Mouse (Mus musculus): ENCODE measurements at regions not wholly inside any gene's neighbourhood (a gene's known extent, or its start where the extent isn't known, plus 50 kb on each side); places are given as distances from the start of the nearest gene placed in this dataset.

DNA sequence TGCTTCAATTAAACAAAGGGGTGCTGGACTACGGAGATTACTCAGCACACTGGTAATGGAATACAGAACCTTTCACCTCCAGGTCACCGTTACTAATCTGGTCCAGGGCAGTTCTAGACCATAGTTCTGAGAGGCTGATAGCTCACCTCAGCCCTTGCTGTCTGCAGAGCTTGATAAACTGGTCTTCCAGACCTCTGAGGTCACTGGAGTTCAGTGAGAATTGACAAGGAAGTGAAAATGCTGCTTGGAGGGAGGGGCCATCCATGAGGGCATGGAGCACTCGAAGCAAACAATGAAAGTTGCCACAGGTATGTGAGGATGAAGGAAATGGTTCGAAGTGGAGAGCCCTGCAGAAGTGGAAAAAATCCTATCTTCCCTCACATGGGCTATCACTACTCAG is 490.2 kb downstream of the Meis1 start:
- TF ChIP-seq CTCF (IDR thresholded peaks at IDR 0.05; ENCODE audit: extremely low read depth, insufficient read depth, insufficient read length, insufficient replicate concordance), result no peak
- TF ChIP-seq POLR2A (IDR thresholded peaks at IDR 0.05; ENCODE audit: low read depth, low read length), result no peak

Data from spleen, adult 2 months (tissue).